Mouse (Mus musculus): ENCODE measurements around the gene Hjurp.

DNA sequence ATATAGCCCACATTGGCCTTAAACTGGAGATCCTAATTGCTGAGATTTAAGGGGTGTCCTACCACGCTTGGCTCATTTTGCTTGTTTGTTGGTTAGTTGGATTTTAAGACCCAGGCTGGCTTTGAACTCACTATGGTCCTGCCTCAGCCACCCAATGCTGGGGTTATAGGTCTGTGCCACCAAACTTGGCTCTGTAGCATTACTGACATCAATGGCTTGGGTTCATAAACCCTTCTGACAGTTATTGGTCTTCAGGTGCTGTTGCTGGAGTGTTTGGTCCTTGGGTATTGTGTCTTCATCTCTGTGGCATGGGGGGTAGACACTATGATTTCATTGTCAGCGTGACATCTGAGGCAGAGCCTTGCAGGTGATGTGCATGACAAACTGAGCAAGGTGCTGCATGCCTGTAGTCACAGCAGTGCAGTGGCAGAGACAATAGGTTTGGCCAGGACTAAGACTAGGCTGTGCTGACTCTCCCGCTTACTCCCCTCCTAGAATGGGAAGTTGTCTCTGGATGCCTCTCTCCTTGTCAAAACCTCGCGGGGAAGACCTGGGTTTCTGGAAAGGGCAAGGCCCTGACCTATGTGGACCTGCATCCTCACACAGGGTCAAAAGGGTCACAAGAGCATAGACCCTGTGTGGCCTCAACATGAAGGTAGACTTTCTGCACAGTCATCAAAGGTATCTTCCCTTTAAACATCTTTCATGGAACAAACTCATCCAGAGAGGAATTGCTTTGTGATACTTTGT lies 23.0 kb upstream of the Hjurp start:
- TF ChIP-seq CTCF (IDR thresholded peaks at IDR 0.05; ENCODE audit: insufficient read depth, low read length), result no peak
- TF ChIP-seq POLR2A (IDR thresholded peaks at IDR 0.05; ENCODE audit: borderline replicate concordance, extremely low read depth, low read depth, low read length), result no peak
